Mouse (Mus musculus) stomach, embryonic 14.5 days (tissue): ENCODE data around the gene Ikzf2. TPM values are rescaled to one million over a fixed set of nuclear protein-coding genes. Genes with fewer than 3 reads are reported as not detected.

Experiments
- ATAC-seq: fragments of 200-750 bp; cut with Nextera tagmentation; 2 replicates; pipeline ENCODE4 v1.8.0; 2017; ENCODE audit warnings: low read depth, moderate TSS enrichment; ENCODE audit not compliant: insufficient number of reproducible peaks, insufficient read depth, low FRiP score
- H3K27ac ChIP-seq: fragments of 300-500 bp; sonication (generic); 2 replicates; pipeline ENCODE4 v1.5.1; 2014; ENCODE audit warnings: mild to moderate bottlenecking, low read length, moderate library complexity, mixed read lengths
- H3K27me3 ChIP-seq: fragments of 300-500 bp; sonication (generic); 2 replicates; pipeline ENCODE4 v1.6.1; 2014; ENCODE audit warnings: low read length, control low read depth, mixed read lengths; ENCODE audit not compliant: control insufficient read depth, insufficient read depth
- H3K36me3 ChIP-seq: fragments of 300-500 bp; sonication (generic); 2 replicates; pipeline ENCODE4 v1.6.1; 2014; ENCODE audit warnings: mild to moderate bottlenecking, control low read depth, low read length, moderate library complexity, mixed read lengths; ENCODE audit not compliant: control insufficient read depth, insufficient read depth
- H3K4me1 ChIP-seq: fragments of 300-500 bp; sonication (generic); 2 replicates; pipeline ENCODE4 v1.6.1; 2014; ENCODE audit warnings: low read length, control low read depth, mixed read lengths; ENCODE audit not compliant: control insufficient read depth, insufficient read depth
- H3K4me2 ChIP-seq: fragments of 300-500 bp; sonication (generic); replicated peaks from 2 replicates; pipeline ENCODE4 v1.6.1; 2014; ENCODE audit warnings: low read depth, low read length, control low read depth
- H3K4me3 ChIP-seq: fragments of 300-500 bp; sonication (generic); 2 replicates; pipeline ENCODE4 v1.5.1; 2014; ENCODE audit warnings: low read depth, low read length, control low read depth
- H3K9ac ChIP-seq: fragments of 300-500 bp; sonication (generic); replicated peaks from 2 replicates; pipeline ENCODE4 v1.6.1; 2014; ENCODE audit warnings: low read depth, mild to moderate bottlenecking, control low read depth, low read length, moderate library complexity, mixed read lengths
- H3K9me3 ChIP-seq: fragments of 300-500 bp; sonication (generic); 2 replicates; pipeline ENCODE4 v1.6.1; 2016; ENCODE audit warnings: low read depth, low read length, control low read depth; ENCODE audit not compliant: control insufficient read depth
- WGBS: fragments of 180-500 bp; shearing (Covaris S2); extraction: QIAGEN DNeasy Blood & Tissue Kit; methylation state at CpG from one replicate; pipeline ENCODE4 v1.1.7; 2014; 5-methylcytosine and 5-hydroxymethylcytosine counted together
- polyA plus RNA-seq: library from polyadenylated mRNA; unstranded; fragments of >200 nt; fragmentation: Nextera tagmentation; extraction: Ambion mirVana; gene quantifications from 2 replicates; pipeline ENCODE4 v1.2.1, GENCODE M21; 2014

Gene Ikzf2
- polyA plus RNA-seq, 1 experiment from 2014 or later = 11.1 TPM

GRCm38 (mm10) chr1:69488625-69489024 lies 198.4 kb downstream of the Ikzf2 start:
- Histone ChIP-seq H3K4me1 (no peaks in the 10 kb centered on the region), H3K4me3 (no peak overlapping the region), H3K9ac (no peak overlapping the region), H3K36me3 (no peaks in the 10 kb centered on the region), H3K27ac (no peak overlapping the region), H3K27me3 (no peaks in the 10 kb centered on the region), H3K4me2 (no peak overlapping the region), H3K9me3 (no peaks in the 10 kb centered on the region)
- ATAC-seq = no peak
- 58% methylated on average over 6 of the region's 6 CpGs for WGBS

Other genes starting within 250 kb of the Ikzf2 start
- 0.17 and 0.35 TPM in 2 replicates for gene Spag16, start 139.7 kb upstream of the Ikzf2 start, polyA plus RNA-seq